22 mouse cellular contexts compared by ENCODE assay signal in the genomic region with DNA sequence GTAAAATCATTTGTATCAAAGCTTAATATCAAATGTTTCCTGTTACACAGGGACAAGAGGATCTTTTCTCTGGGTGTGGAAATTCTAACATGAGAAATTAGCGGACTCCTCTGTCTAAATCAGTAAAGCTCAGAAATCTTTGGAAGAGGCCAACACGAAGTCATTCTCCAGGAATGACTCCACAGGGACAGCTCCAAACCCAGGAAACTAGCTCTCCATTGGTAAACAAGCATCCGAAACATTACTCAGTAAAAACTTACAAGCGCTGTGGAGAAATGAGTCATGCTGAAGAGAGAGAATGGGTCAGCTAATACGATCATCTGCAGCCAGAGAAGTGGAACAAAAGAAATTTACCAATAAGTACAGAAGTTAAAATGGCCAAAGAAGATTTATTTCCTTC.
A peak's percentile ranks its signal among the peaks of the same experiment; 100 is the strongest.
DNase-seq lines count a peak whose midpoint lies in the region; ATAC-seq lines count a peak whose summit lies in the region.
"Had no signal": no experiment of that assay in that cellular context is flagged by ENCODE, and none has a peak within 500 bp of the region (broad histone marks: within the 10 kb centered on the region; RNA-seq: fewer than 3 reads in every experiment).

No protein-coding gene starts in this region.

- H3K4me3 ChIP-seq in heart, embryonic 11.5 days (ENCODE audit: low read depth, low read length): no peak overlapping the region
- H3K4me3 ChIP-seq in heart, embryonic 12.5 days: no peak overlapping the region
- H3K4me3 ChIP-seq: embryonic facial prominence, embryonic 10.5 days; forebrain, embryonic 10.5 days; heart, embryonic 15.5 days; hindbrain, embryonic 13.5 days had no signal

- no peaks in the 10 kb centered on the region for H3K4me1 ChIP-seq in heart, embryonic 11.5 days (ENCODE audit: control insufficient read depth, insufficient read depth, low read length)
- H3K4me1 ChIP-seq in heart, embryonic 12.5 days (replicated peaks): no peaks in the 10 kb centered on the region
- H3K4me1 ChIP-seq: embryonic facial prominence, embryonic 10.5 days; forebrain, embryonic 10.5 days; heart, embryonic 15.5 days; hindbrain, embryonic 13.5 days had no signal

- ATAC-seq in heart, embryonic 11.5 days (replicated peaks; ENCODE audit: insufficient number of reproducible peaks, low FRiP score, low TSS enrichment): no peak
- no peak for ATAC-seq in heart, embryonic 12.5 days (ENCODE audit: insufficient number of reproducible peaks, low FRiP score)
- ATAC-seq: forebrain, embryonic 14.5 days; hindbrain, postnatal 0 days had no signal

- H3K36me3 ChIP-seq in heart, embryonic 11.5 days (ENCODE audit: control insufficient read depth, insufficient read depth, low read length): no peaks in the 10 kb centered on the region
- H3K36me3 ChIP-seq in heart, embryonic 12.5 days: no peaks in the 10 kb centered on the region
- H3K36me3 ChIP-seq: embryonic facial prominence, embryonic 10.5 days; forebrain, embryonic 10.5 days; heart, embryonic 15.5 days; hindbrain, embryonic 13.5 days had no signal

- no peaks in the 10 kb centered on the region for H3K9me3 ChIP-seq in heart, embryonic 11.5 days (replicated peaks; ENCODE audit: control insufficient read depth, low read length)
- H3K9me3 ChIP-seq in heart, embryonic 12.5 days (replicated peaks): no peaks in the 10 kb centered on the region
- H3K9me3 ChIP-seq: embryonic facial prominence, embryonic 10.5 days; forebrain, embryonic 10.5 days; heart, embryonic 15.5 days; hindbrain, embryonic 13.5 days had no signal

- peak; percentile 8 for DNase-seq in adrenal gland, adult 2 months
- DNase-seq in adrenal gland, postnatal 4 days (ENCODE audit: low spot score in 2 of 2): no peak
- DNase-seq in heart, adult 11 months: peak; percentile 91
- peak; percentile 28 to 36 for DNase-seq in heart, postnatal 10 days
- peak; percentile 67 for DNase-seq in skeletal muscle tissue, adult 2 months (ENCODE audit: low read depth, low spot score)
- no peak for DNase-seq in cerebellum, adult 9-10 months
- DNase-seq: adrenal gland, adult 8-10 months; adrenal gland, postnatal 36 days; cerebellum, adult 11 months; cerebellum, adult 8-10 months; cerebellum, postnatal 36 days; kidney, adult 11 months; kidney, adult 9 months had no signal

- intact Hi-C loops in heart, postnatal 10 days (cut with DNase I): no loop called here

- no peak overlapping the region for H3K9ac ChIP-seq in heart, embryonic 11.5 days (ENCODE audit: low read depth, low read length)
- no peak overlapping the region for H3K9ac ChIP-seq in heart, embryonic 12.5 days
- H3K9ac ChIP-seq: heart, embryonic 15.5 days; hindbrain, embryonic 13.5 days had no signal

- no peak overlapping the region for H3K27ac ChIP-seq in heart, embryonic 11.5 days (ENCODE audit: low read depth, low read length)
- no peak overlapping the region for H3K27ac ChIP-seq in heart, embryonic 12.5 days (ENCODE audit: poor library complexity, severe bottlenecking)
- H3K27ac ChIP-seq: embryonic facial prominence, embryonic 10.5 days; forebrain, embryonic 10.5 days; heart, embryonic 15.5 days; hindbrain, embryonic 13.5 days; hindbrain, postnatal 0 days; kidney, postnatal 0 days had no signal

- H3K4me2 ChIP-seq in heart, embryonic 11.5 days: no peak overlapping the region
- no peak overlapping the region for H3K4me2 ChIP-seq in heart, embryonic 12.5 days
- H3K4me2 ChIP-seq: heart, embryonic 15.5 days; hindbrain, embryonic 13.5 days had no signal

- WGBS in heart, embryonic 11.5 days (ENCODE audit: insufficient replicate concordance): 78% methylated on average over 5 of the region's 5 CpGs
- WGBS in heart, embryonic 12.5 days: 75% methylated on average over 5 of the region's 5 CpGs

- no peaks in the 10 kb centered on the region for H3K27me3 ChIP-seq in heart, embryonic 11.5 days (ENCODE audit: control insufficient read depth, insufficient read depth, low read length)
- no peaks in the 10 kb centered on the region for H3K27me3 ChIP-seq in heart, embryonic 12.5 days (replicated peaks)
- H3K27me3 ChIP-seq: heart, embryonic 15.5 days; hindbrain, embryonic 13.5 days had no signal

Comparison
In these comparisons a context has a peak if more than half of its experiments do, and no peak if none do; other contexts are left out.
1. DNase-seq: peak in adrenal gland, adult 2 months (single experiment), heart, adult 11 months (single experiment), heart, postnatal 10 days (2 of 2) and skeletal muscle tissue, adult 2 months (single experiment); none in adrenal gland, postnatal 4 days (0 of 2) and cerebellum, adult 9-10 months (single experiment).